Mouse (Mus musculus): ENCODE data around the gene AI182371. TPM values are rescaled to one million over a fixed set of nuclear protein-coding genes. Genes with fewer than 3 reads are reported as not detected.

AI182371 gene
- polyA plus RNA-seq, 1 experiment from 2014 or later = 9.9 TPM

DNA sequence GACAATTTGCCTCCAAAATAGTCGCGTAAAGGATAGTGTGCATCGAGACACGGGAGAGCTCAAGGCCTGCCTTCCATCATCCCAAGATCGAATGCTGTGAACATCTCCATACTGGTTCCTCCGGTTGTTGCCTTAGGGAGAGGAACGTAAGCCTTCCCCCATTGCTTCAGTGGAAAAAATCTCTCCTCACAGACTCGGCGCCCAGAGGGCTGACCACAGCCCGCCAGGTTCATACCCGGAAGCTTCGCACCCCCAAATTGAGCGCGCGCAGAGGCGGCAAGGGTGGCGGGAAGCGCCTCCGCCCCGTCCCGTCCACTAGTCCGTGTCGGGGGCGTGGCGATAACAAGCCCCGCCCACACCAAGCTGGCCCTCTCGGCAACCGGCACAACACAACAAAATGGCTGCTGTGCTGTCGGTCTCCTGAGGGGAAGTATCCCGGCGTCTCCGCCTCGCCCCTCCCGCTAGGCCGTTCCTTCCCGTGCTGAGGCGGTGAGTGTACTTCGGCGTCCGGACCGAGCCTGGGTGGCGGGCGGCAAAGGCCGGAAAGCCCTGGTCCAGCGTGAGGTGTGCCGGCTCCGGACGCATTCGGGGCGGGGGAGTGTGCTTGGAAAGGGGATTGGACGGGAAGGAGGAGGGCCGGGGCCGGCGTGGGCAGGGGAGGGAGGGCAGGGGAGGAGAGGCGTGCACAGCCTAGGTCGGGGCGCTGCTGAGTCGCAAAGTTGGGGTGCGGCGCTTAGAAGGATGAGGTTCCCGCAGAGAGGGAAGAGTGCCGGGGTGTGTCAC is 8.0 kb upstream of the AI182371 start, which contains the start of gene Cntrl:
TSS of gene Cntrl (plus strand) at position 352 of the 783 bp plus-strand sequence.
- Histone ChIP-seq H3K9ac (peak within 1 kb of the TSS; percentile 84), H3K4me3 (replicated peaks) (peak within 1 kb of the TSS; percentile 84), H3K36me3 (0 out of 2 replicates have a peak, but pooled peaks cover 4% of the 10 kb centered on the region), H3K9me3 (replicated peaks) (no peaks in the 10 kb centered on the region), H3K27ac (peak within 1 kb of the TSS; percentile 88), H3K4me1 (replicated peaks) (peaks cover 25% of the 10 kb centered on the region), H3K4me2 (peak within 1 kb of the TSS; percentile 91), H3K27me3 (no peaks in the 10 kb centered on the region)
- DNase-seq (peak; percentile 91), ATAC-seq (ENCODE audit: low read depth) (peak; percentile 95)
- WGBS (ENCODE audit: insufficient replicate concordance) = under 1% methylated on average over 62 of the region's 62 CpGs

DNA sequence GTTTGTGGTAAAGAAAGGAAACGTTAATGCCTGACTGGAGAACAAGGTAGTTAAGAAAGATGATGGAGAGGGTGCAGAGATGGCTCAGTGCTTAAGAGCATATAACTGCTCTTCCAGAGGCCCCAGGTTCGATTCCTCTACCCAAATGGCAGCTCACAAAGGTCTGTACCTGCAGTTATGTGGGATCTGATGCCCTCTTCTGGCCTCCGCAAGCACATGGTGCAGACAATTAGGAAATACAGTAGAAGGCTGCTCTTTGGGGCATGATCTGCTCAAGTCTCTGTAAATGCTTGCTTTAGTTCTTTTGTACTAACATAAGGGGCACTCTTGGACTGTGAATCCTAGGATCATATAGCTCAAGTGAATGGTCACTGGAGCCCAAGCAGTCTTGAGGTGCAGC is 7.4 kb upstream of the AI182371 start:
- Histone ChIP-seq H3K9ac (peak overlapping the region; percentile 84), H3K9me3 (replicated peaks) (no peaks in the 10 kb centered on the region), H3K4me1 (replicated peaks) (peaks cover 29% of the 10 kb centered on the region), H3K36me3 (0 out of 2 replicates have a peak, but pooled peaks cover 4% of the 10 kb centered on the region), H3K4me2 (peak overlapping the region; percentile 91), H3K27ac (peak overlapping the region; percentile 88), H3K27me3 (no peaks in the 10 kb centered on the region), H3K4me3 (replicated peaks) (peak overlapping the region; percentile 84)
- peak; percentile 35 for DNase-seq
- 19% methylated on average over 3 of the region's 3 CpGs for WGBS (ENCODE audit: insufficient replicate concordance)
- no peak; the same call in 1 of the 2 replicates for ATAC-seq (ENCODE audit: low read depth)

GRCm38 (mm10) chr2:35107984-35108635 is 6.8 kb upstream of the AI182371 start:
- Histone ChIP-seq H3K4me3 (replicated peaks) (no peak overlapping the region), H3K27me3 (no peaks in the 10 kb centered on the region), H3K4me1 (replicated peaks) (peaks cover 29% of the 10 kb centered on the region), H3K9ac (no peak overlapping the region), H3K9me3 (replicated peaks) (no peaks in the 10 kb centered on the region), H3K36me3 (no peaks in the 10 kb centered on the region), H3K4me2 (no peak overlapping the region), H3K27ac (no peak overlapping the region)
- peak; percentile 11 for DNase-seq
- WGBS (ENCODE audit: insufficient replicate concordance) = 39% methylated on average over 5 of the region's 5 CpGs
- ATAC-seq (ENCODE audit: low read depth) = no peak

DNA sequence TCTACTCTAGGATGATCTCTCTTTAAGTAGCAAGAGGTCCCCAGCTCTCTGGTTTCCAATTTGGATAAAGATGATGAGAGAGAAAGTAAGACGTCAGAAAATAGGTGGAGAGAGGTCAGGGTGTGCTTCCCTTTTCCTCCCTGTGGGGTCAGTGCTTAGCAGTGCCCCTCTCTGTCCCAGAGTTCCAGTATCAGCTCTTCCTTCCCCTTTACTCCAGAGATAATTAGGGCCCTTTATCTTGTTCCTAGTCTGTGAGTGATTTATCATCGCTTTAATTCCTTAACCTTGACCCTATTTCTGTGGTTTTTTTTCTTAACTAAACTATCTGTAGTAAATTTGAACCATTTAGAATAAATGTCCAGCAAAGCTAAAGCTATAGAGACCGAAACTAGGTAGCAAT is 3.5 kb upstream of the AI182371 start:
- ATAC-seq (ENCODE audit: low read depth) (no peak), DNase-seq (no peak)
- WGBS (ENCODE audit: insufficient replicate concordance) = 34% methylated on average over 3 of the region's 3 CpGs
- Histone ChIP-seq H3K36me3 (no peaks in the 10 kb centered on the region), H3K9me3 (replicated peaks) (no peaks in the 10 kb centered on the region), H3K4me3 (replicated peaks) (no peak overlapping the region), H3K9ac (no peak overlapping the region), H3K4me1 (replicated peaks) (peaks cover 14% of the 10 kb centered on the region), H3K4me2 (no peak overlapping the region), H3K27ac (no peak overlapping the region), H3K27me3 (no peaks in the 10 kb centered on the region)

GRCm38 (mm10) chr2:35103558-35103957 is 2.2 kb upstream of the AI182371 start:
- Histone ChIP-seq H3K27me3 (no peaks in the 10 kb centered on the region), H3K4me3 (replicated peaks) (no peak overlapping the region), H3K4me1 (replicated peaks) (peaks cover 7% of the 10 kb centered on the region; the same call in 1 of the 2 replicates), H3K27ac (peak overlapping the region; percentile 61), H3K36me3 (no peaks in the 10 kb centered on the region), H3K9ac (no peak overlapping the region), H3K4me2 (no peak overlapping the region), H3K9me3 (replicated peaks) (no peaks in the 10 kb centered on the region)
- no peak for DNase-seq
- 67% methylated on average over 5 of the region's 5 CpGs for WGBS (ENCODE audit: insufficient replicate concordance)
- ATAC-seq (ENCODE audit: low read depth) = peak; percentile 70

- H3K27me3 ChIP-seq = no peaks in the 10 kb centered on the region
- no peaks in the 10 kb centered on the region for H3K36me3 ChIP-seq
- H3K4me2 ChIP-seq = no peak overlapping the region
- H3K9ac ChIP-seq = no peak overlapping the region
- H3K27ac ChIP-seq = peak overlapping the region; percentile 58
- DNase-seq (no peak), ATAC-seq (ENCODE audit: low read depth) (no peak)
- H3K4me1 ChIP-seq (replicated peaks) = 0 out of 2 replicates have a peak, but pooled peaks cover 7% of the 10 kb centered on the region
- no peak overlapping the region for H3K4me3 ChIP-seq (replicated peaks)
- no peaks in the 10 kb centered on the region for H3K9me3 ChIP-seq (replicated peaks)
These were observed 1.4 kb upstream of the AI182371 start for GRCm38 (mm10) chr2:35102777-35103176.

DNA sequence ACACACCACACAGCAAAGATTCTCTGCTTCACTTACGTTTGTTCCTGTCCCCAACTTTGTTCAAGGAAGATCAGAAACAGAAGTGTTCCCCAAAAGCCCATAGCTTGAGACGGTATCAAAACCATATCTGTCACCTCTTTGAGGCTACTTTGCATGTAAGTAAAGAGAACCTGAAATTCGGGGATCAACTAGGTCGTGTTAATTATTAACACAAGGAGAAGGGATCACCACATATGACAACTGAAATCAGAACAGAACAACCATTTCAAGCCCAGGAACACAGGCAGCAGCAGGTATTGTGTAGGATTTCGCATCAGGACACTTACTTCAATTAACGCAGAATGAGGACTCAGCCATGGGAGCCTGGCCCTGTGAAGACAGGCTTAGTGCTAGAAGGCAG is 814 bp downstream of the AI182371 start:
- H3K4me3 ChIP-seq (replicated peaks) = no peak overlapping the region; the same call in 1 of the 2 replicates
- H3K36me3 ChIP-seq = no peaks in the 10 kb centered on the region
- no peak overlapping the region for H3K9ac ChIP-seq
- no peak overlapping the region for H3K4me2 ChIP-seq
- no peaks in the 10 kb centered on the region for H3K9me3 ChIP-seq (replicated peaks)
- H3K27me3 ChIP-seq = no peaks in the 10 kb centered on the region
- DNase-seq (no peak), ATAC-seq (ENCODE audit: low read depth) (no peak)
- H3K4me1 ChIP-seq (replicated peaks) = 0 out of 2 replicates have a peak, but pooled peaks cover 7% of the 10 kb centered on the region
- 65% methylated on average over 6 of the region's 6 CpGs for WGBS (ENCODE audit: insufficient replicate concordance)
- peak overlapping the region; percentile 44 for H3K27ac ChIP-seq

- Histone ChIP-seq H3K4me1 (replicated peaks) (no peaks in the 10 kb centered on the region), H3K9ac (no peak overlapping the region), H3K4me3 (replicated peaks) (no peak overlapping the region), H3K36me3 (no peaks in the 10 kb centered on the region), H3K27me3 (no peaks in the 10 kb centered on the region), H3K9me3 (replicated peaks) (no peaks in the 10 kb centered on the region), H3K4me2 (no peak overlapping the region), H3K27ac (no peak overlapping the region)
- DNase-seq = no peak
- WGBS (ENCODE audit: insufficient replicate concordance) = 60% methylated on average over 4 of the region's 4 CpGs
- ATAC-seq (ENCODE audit: low read depth) = no peak
These were observed 13.9 kb downstream of the AI182371 start for GRCm38 (mm10) chr2:35087418-35087817.

GRCm38 (mm10) chr2:35079166-35079565 is 22.2 kb downstream of the AI182371 start:
- ATAC-seq (ENCODE audit: low read depth) = no peak
- 62% methylated on average over 6 of the region's 6 CpGs for WGBS (ENCODE audit: insufficient replicate concordance)

GRCm38 (mm10) chr2:35074328-35074727 is 27.0 kb downstream of the AI182371 start:
- H3K36me3 ChIP-seq = no peaks in the 10 kb centered on the region
- no peak for ATAC-seq (ENCODE audit: low read depth)

More at GRCm38 (mm10) chr2:35079166-35079565, 22.2 kb downstream of the AI182371 start:
- H3K4me3 ChIP-seq (replicated peaks) = no peak overlapping the region
- H3K27me3 ChIP-seq = no peaks in the 10 kb centered on the region
- H3K27ac ChIP-seq = no peak overlapping the region
- no peaks in the 10 kb centered on the region for H3K9me3 ChIP-seq (replicated peaks)
- no peak for DNase-seq
- H3K9ac ChIP-seq = no peak overlapping the region
- H3K4me2 ChIP-seq = no peak overlapping the region
- H3K36me3 ChIP-seq = no peaks in the 10 kb centered on the region
- no peaks in the 10 kb centered on the region for H3K4me1 ChIP-seq (replicated peaks)

DNA sequence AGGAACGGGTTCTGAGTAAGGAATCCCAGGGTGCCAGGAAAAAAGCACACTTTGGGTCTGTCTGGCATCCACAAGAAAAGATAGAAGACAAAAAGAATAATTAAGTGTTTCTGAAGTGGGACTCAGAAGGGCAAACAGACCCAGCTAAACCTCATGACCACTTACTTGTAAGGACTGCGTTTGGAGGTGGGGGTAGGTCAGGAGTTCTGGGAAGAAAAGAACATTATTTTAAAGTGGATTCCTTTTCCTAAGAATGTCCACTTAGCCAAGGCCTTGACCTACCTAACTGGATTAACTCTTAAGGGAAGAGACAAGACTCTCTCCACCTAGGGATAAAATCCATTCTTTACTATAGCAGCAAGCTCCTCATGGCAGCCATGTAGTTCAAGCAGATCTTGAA is 28.8 kb downstream of the AI182371 start:
- no peaks in the 10 kb centered on the region for H3K27me3 ChIP-seq
- DNase-seq = no peak
- WGBS (ENCODE audit: insufficient replicate concordance) = 69% methylated on average over 2 of the region's 2 CpGs

More at GRCm38 (mm10) chr2:35074328-35074727, 27.0 kb downstream of the AI182371 start:
- Histone ChIP-seq H3K9ac (no peak overlapping the region), H3K4me3 (replicated peaks) (no peak overlapping the region), H3K27me3 (no peaks in the 10 kb centered on the region), H3K27ac (no peak overlapping the region), H3K4me1 (replicated peaks) (no peaks in the 10 kb centered on the region; the same call in 1 of the 2 replicates), H3K4me2 (no peak overlapping the region), H3K9me3 (replicated peaks) (no peaks in the 10 kb centered on the region)
- WGBS (ENCODE audit: insufficient replicate concordance) = 68% methylated on average over 3 of the region's 3 CpGs
- no peak for DNase-seq

More for the DNA sequence above, 28.8 kb downstream of the AI182371 start:
- H3K4me2 ChIP-seq = no peak overlapping the region
- no peak overlapping the region for H3K9ac ChIP-seq
- no peak overlapping the region for H3K4me3 ChIP-seq (replicated peaks)
- H3K9me3 ChIP-seq (replicated peaks) = no peaks in the 10 kb centered on the region
- H3K4me1 ChIP-seq (replicated peaks) = no peaks in the 10 kb centered on the region; the same call in 1 of the 2 replicates
- H3K27ac ChIP-seq = no peak overlapping the region
- no peaks in the 10 kb centered on the region for H3K36me3 ChIP-seq
- no peak for ATAC-seq (ENCODE audit: low read depth)

Data from liver, embryonic 13.5 days (tissue).